Mouse (Mus musculus) bone marrow, adult 2 months (tissue): ENCODE results near the gene Pianp.

Experiments used
- CTCF ChIP-seq: fragments of 200-500 bp; IDR thresholded peaks from 2 replicates; pipeline ENCODE4 v1.5.1; 2011; ENCODE audit warnings: low read length, control low read depth; ENCODE audit not compliant: control insufficient read depth, insufficient read depth
- POLR2A ChIP-seq: fragments of 200-500 bp; IDR thresholded peaks from 2 replicates; pipeline ENCODE4 v1.6.1; 2011; ENCODE audit warnings: low read depth, mild to moderate bottlenecking, control low read depth, low read length, borderline replicate concordance; ENCODE audit not compliant: control insufficient read depth

DNA sequence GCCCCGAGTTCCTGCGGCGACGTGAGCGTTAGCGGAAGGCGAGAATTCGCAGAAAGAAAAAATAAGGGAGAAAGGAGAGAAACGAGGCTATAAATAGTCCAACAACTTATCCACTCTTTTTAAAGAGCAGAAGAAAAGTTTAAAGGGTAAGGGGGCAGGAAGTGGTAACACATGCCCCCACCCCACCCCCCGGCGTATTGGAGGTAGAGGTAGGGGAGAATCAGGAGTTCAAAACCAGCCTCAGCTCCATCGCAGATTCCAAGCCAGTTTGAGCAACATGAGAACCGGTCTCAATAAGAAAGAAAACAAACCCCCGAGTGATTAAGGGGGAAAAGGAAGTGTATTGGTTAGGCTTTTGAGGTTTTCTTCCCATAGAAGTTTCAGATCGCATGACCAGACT lies 30.7 kb upstream of the Pianp start:
- TF ChIP-seq CTCF (no peak), POLR2A (no peak)
